Mouse (Mus musculus): ENCODE measurements around the gene Hist1h2bk. TPM values are rescaled to one million over a fixed set of nuclear protein-coding genes. Genes with fewer than 3 reads are reported as not detected.

The Hist1h2bk gene
- polyA plus RNA-seq, 1 experiment: 3.1 TPM

- H3K4me3 ChIP-seq (replicated peaks; ENCODE audit: extremely low read depth, low read depth, low read length): no peak overlapping the region
- no peak for DNase-seq
- TF ChIP-seq POLR2A (IDR thresholded peaks at IDR 0.05; ENCODE audit: borderline replicate concordance, extremely low read depth, low read depth, low read length): no peak
- peaks cover 6% of the 10 kb centered on the region; the same call in 1 of the 2 replicates for H3K4me1 ChIP-seq (ENCODE audit: control insufficient read depth, insufficient read depth, low read length)
- WGBS: 12% methylated on average over 4 of the region's 4 CpGs
Observed at GRCm38 (mm10) chr13:21997821-21998220, 37.8 kb upstream of the Hist1h2bk start.

- peaks cover 6% of the 10 kb centered on the region; the same call in 1 of the 2 replicates for H3K4me1 ChIP-seq (ENCODE audit: control insufficient read depth, insufficient read depth, low read length)
- DNase-seq: no peak
- TF ChIP-seq POLR2A (IDR thresholded peaks at IDR 0.05; ENCODE audit: borderline replicate concordance, extremely low read depth, low read depth, low read length): no peak
- TF ChIP-seq CTCF (IDR thresholded peaks at IDR 0.05; ENCODE audit: insufficient read depth, low read length): no peak
- 44% methylated on average over 3 of the region's 3 CpGs for WGBS
- H3K4me3 ChIP-seq (replicated peaks; ENCODE audit: extremely low read depth, low read depth, low read length): no peak overlapping the region
Observed at GRCm38 (mm10) chr13:21998412-21998811, 37.3 kb upstream of the Hist1h2bk start.

- TF ChIP-seq CTCF (IDR thresholded peaks at IDR 0.05; ENCODE audit: insufficient read depth, low read length) (no peak), POLR2A (IDR thresholded peaks at IDR 0.05; ENCODE audit: borderline replicate concordance, extremely low read depth, low read depth, low read length) (no peak)
- no peak for DNase-seq
- Histone ChIP-seq H3K4me3 (replicated peaks; ENCODE audit: extremely low read depth, low read depth, low read length) (no peak overlapping the region), H3K4me1 (ENCODE audit: control insufficient read depth, insufficient read depth, low read length) (peaks cover 6% of the 10 kb centered on the region; the same call in 1 of the 2 replicates)
- 53% methylated on average over 4 of the region's 4 CpGs for WGBS
Observed at GRCm38 (mm10) chr13:21999147-21999546, 36.5 kb upstream of the Hist1h2bk start.

- H3K4me1 ChIP-seq (ENCODE audit: control insufficient read depth, insufficient read depth, low read length): 0 out of 2 replicates have a peak, but pooled peaks cover 3% of the 10 kb centered on the region
- H3K4me3 ChIP-seq (replicated peaks; ENCODE audit: extremely low read depth, low read depth, low read length): no peak overlapping the region
- DNase-seq: no peak
- TF ChIP-seq POLR2A (IDR thresholded peaks at IDR 0.05; ENCODE audit: borderline replicate concordance, extremely low read depth, low read depth, low read length) (no peak), CTCF (IDR thresholded peaks at IDR 0.05; ENCODE audit: insufficient read depth, low read length) (no peak)
- WGBS: 78% methylated on average over 2 of the region's 2 CpGs
Observed at GRCm38 (mm10) chr13:22001346-22001745, 34.3 kb upstream of the Hist1h2bk start.

- Histone ChIP-seq H3K4me3 (replicated peaks; ENCODE audit: extremely low read depth, low read depth, low read length) (no peak overlapping the region), H3K4me1 (ENCODE audit: control insufficient read depth, insufficient read depth, low read length) (0 out of 2 replicates have a peak, but pooled peaks cover 2% of the 10 kb centered on the region)
- 20% methylated on average over 5 of the region's 5 CpGs for WGBS
- TF ChIP-seq CTCF (IDR thresholded peaks at IDR 0.05; ENCODE audit: insufficient read depth, low read length) (no peak), POLR2A (IDR thresholded peaks at IDR 0.05; ENCODE audit: borderline replicate concordance, extremely low read depth, low read depth, low read length) (no peak)
- no peak for DNase-seq
Observed at GRCm38 (mm10) chr13:22001823-22002222, 33.8 kb upstream of the Hist1h2bk start.

- TF ChIP-seq CTCF (IDR thresholded peaks at IDR 0.05; ENCODE audit: insufficient read depth, low read length) (no peak), POLR2A (IDR thresholded peaks at IDR 0.05; ENCODE audit: borderline replicate concordance, extremely low read depth, low read depth, low read length) (no peak)
- H3K4me1 ChIP-seq (ENCODE audit: control insufficient read depth, insufficient read depth, low read length): no peaks in the 10 kb centered on the region
- under 1% methylated on average over 45 of the region's 45 CpGs for WGBS
- DNase-seq: peak; percentile 54
- H3K4me3 ChIP-seq (replicated peaks; ENCODE audit: extremely low read depth, low read depth, low read length): peak overlapping the region; percentile 63
Observed at GRCm38 (mm10) chr13:22005605-22006333, 29.9 kb upstream of the Hist1h2bk start.

GRCm38 (mm10) chr13:22006334-22007120 lies 29.1 kb upstream of the Hist1h2bk start:
- no peaks in the 10 kb centered on the region for H3K4me1 ChIP-seq (ENCODE audit: control insufficient read depth, insufficient read depth, low read length)
- WGBS: 1% methylated on average over 38 of the region's 38 CpGs
- no peak for DNase-seq
- H3K4me3 ChIP-seq (replicated peaks; ENCODE audit: extremely low read depth, low read depth, low read length): peak overlapping the region; percentile 63
- no peak for TF ChIP-seq CTCF (IDR thresholded peaks at IDR 0.05; ENCODE audit: insufficient read depth, low read length)
- no peak for TF ChIP-seq POLR2A (IDR thresholded peaks at IDR 0.05; ENCODE audit: borderline replicate concordance, extremely low read depth, low read depth, low read length)

GRCm38 (mm10) chr13:22007121-22007510 lies 28.6 kb upstream of the Hist1h2bk start:
- no peak overlapping the region for H3K4me3 ChIP-seq (replicated peaks; ENCODE audit: extremely low read depth, low read depth, low read length)
- no peak for TF ChIP-seq POLR2A (IDR thresholded peaks at IDR 0.05; ENCODE audit: borderline replicate concordance, extremely low read depth, low read depth, low read length)
- TF ChIP-seq CTCF (IDR thresholded peaks at IDR 0.05; ENCODE audit: insufficient read depth, low read length): no peak
- WGBS: 15% methylated on average over 18 of the region's 18 CpGs
- DNase-seq: no peak
- H3K4me1 ChIP-seq (ENCODE audit: control insufficient read depth, insufficient read depth, low read length): no peaks in the 10 kb centered on the region

- no peaks in the 10 kb centered on the region for H3K4me1 ChIP-seq (ENCODE audit: control insufficient read depth, insufficient read depth, low read length)
- TF ChIP-seq CTCF (IDR thresholded peaks at IDR 0.05; ENCODE audit: insufficient read depth, low read length) (no peak), POLR2A (IDR thresholded peaks at IDR 0.05; ENCODE audit: borderline replicate concordance, extremely low read depth, low read depth, low read length) (no peak)
- 60% methylated on average over 7 of the region's 7 CpGs for WGBS
- no peak overlapping the region for H3K4me3 ChIP-seq (replicated peaks; ENCODE audit: extremely low read depth, low read depth, low read length)
- DNase-seq: no peak
Observed at GRCm38 (mm10) chr13:22007872-22008271, 27.8 kb upstream of the Hist1h2bk start.
